Mouse (Mus musculus): Measurements from ENCODE around the gene Ssbp3. TPM values are rescaled to one million over a fixed set of nuclear protein-coding genes. Genes with fewer than 3 reads are reported as not detected.
A peak's percentile ranks its signal among the peaks of the same experiment; 100 is the strongest.

The Ssbp3 gene
- polyA plus RNA-seq, 1 experiment from 2014 or later: 43.3 TPM

- H3K4me3 ChIP-seq (ENCODE audit: control insufficient read depth in 1 of 2, insufficient read depth in 1 of 2, low read depth in 1 of 2, low read length in 2 of 2): no peak overlapping the region
- H3K27ac ChIP-seq (replicated peaks in 1 of 2; ENCODE audit: control insufficient read depth in 1 of 2, insufficient read depth in 1 of 2, low read depth in 2 of 2, low read length in 2 of 2): peak overlapping the region; percentile 57 to 75
- no peaks in the 10 kb centered on the region for H3K36me3 ChIP-seq (ENCODE audit: control insufficient read depth, insufficient read depth, low read length)
- H3K9ac ChIP-seq (ENCODE audit: low read length): 0 out of 2 replicates have a peak overlapping the region, but pooled peaks have one; percentile 4
- H3K9me3 ChIP-seq (ENCODE audit: control insufficient read depth, low read length): no peaks in the 10 kb centered on the region
- H3K27me3 ChIP-seq (ENCODE audit: control insufficient read depth, insufficient read depth, low read length): no peaks in the 10 kb centered on the region
- H3K4me1 ChIP-seq (ENCODE audit: control insufficient read depth in 2 of 2, insufficient read depth in 2 of 2, low read length in 2 of 2): peaks cover 40 to 46% of the 10 kb centered on the region in 2 experiments
- H3K4me2 ChIP-seq (ENCODE audit: low read length): peak overlapping the region; percentile 24; the same call in 1 of the 2 replicates
- ATAC-seq (ENCODE audit: insufficient number of reproducible peaks, insufficient read depth, low FRiP score, low read depth): peak; percentile 35; the same call in 1 of the 2 replicates
- 14% methylated on average over 12 of the region's 12 CpGs for WGBS
These were observed 41.6 kb upstream of the Ssbp3 start for GRCm38 (mm10) chr4:106868737-106869438.

GRCm38 (mm10) chr4:106869539-106869951 is 41.0 kb upstream of the Ssbp3 start:
- no peaks in the 10 kb centered on the region for H3K27me3 ChIP-seq (ENCODE audit: control insufficient read depth, insufficient read depth, low read length)
- no peaks in the 10 kb centered on the region for H3K36me3 ChIP-seq (ENCODE audit: control insufficient read depth, insufficient read depth, low read length)
- ATAC-seq (ENCODE audit: insufficient number of reproducible peaks, insufficient read depth, low FRiP score, low read depth): no peak
- H3K9ac ChIP-seq (ENCODE audit: low read length): no peak overlapping the region
- peak overlapping the region; percentile 57 to 75 for H3K27ac ChIP-seq (replicated peaks in 1 of 2; ENCODE audit: control insufficient read depth in 1 of 2, insufficient read depth in 1 of 2, low read depth in 2 of 2, low read length in 2 of 2)
- no peaks in the 10 kb centered on the region for H3K9me3 ChIP-seq (ENCODE audit: control insufficient read depth, low read length)
- peaks cover 40 to 46% of the 10 kb centered on the region in 2 experiments for H3K4me1 ChIP-seq (ENCODE audit: control insufficient read depth in 2 of 2, insufficient read depth in 2 of 2, low read length in 2 of 2)
- 35% methylated on average over 3 of the region's 3 CpGs for WGBS
- H3K4me2 ChIP-seq (ENCODE audit: low read length): peak overlapping the region; percentile 24; the same call in 1 of the 2 replicates
- no peak overlapping the region for H3K4me3 ChIP-seq (ENCODE audit: control insufficient read depth in 1 of 2, insufficient read depth in 1 of 2, low read depth in 1 of 2, low read length in 2 of 2)

- 39% methylated on average over 2 of the region's 2 CpGs for WGBS
- Histone ChIP-seq H3K4me2 (ENCODE audit: low read length) (no peak overlapping the region), H3K9ac (ENCODE audit: low read length) (no peak overlapping the region), H3K27me3 (ENCODE audit: control insufficient read depth, insufficient read depth, low read length) (no peaks in the 10 kb centered on the region), H3K9me3 (ENCODE audit: control insufficient read depth, low read length) (no peaks in the 10 kb centered on the region), H3K36me3 (ENCODE audit: control insufficient read depth, insufficient read depth, low read length) (no peaks in the 10 kb centered on the region), H3K27ac (replicated peaks in 1 of 2; ENCODE audit: control insufficient read depth in 1 of 2, insufficient read depth in 1 of 2, low read depth in 2 of 2, low read length in 2 of 2) (no peak overlapping the region), H3K4me1 (ENCODE audit: control insufficient read depth in 2 of 2, insufficient read depth in 2 of 2, low read length in 2 of 2) (peaks cover 33 to 40% of the 10 kb centered on the region in 2 experiments), H3K4me3 (ENCODE audit: control insufficient read depth in 1 of 2, insufficient read depth in 1 of 2, low read depth in 1 of 2, low read length in 2 of 2) (no peak overlapping the region)
- ATAC-seq (ENCODE audit: insufficient number of reproducible peaks, insufficient read depth, low FRiP score, low read depth): no peak
These were observed 39.9 kb upstream of the Ssbp3 start for GRCm38 (mm10) chr4:106870556-106870955.

- H3K36me3 ChIP-seq (ENCODE audit: control insufficient read depth, insufficient read depth, low read length): no peaks in the 10 kb centered on the region
- no peak overlapping the region for H3K4me2 ChIP-seq (ENCODE audit: low read length)
- peaks cover 4 to 9% of the 10 kb centered on the region in 2 experiments for H3K4me1 ChIP-seq (ENCODE audit: control insufficient read depth in 2 of 2, insufficient read depth in 2 of 2, low read length in 2 of 2)
- WGBS: 81% methylated on average over 7 of the region's 7 CpGs
- no peak overlapping the region for H3K27ac ChIP-seq (replicated peaks in 1 of 2; ENCODE audit: control insufficient read depth in 1 of 2, insufficient read depth in 1 of 2, low read depth in 2 of 2, low read length in 2 of 2)
- H3K9ac ChIP-seq (ENCODE audit: low read length): no peak overlapping the region
- H3K27me3 ChIP-seq (ENCODE audit: control insufficient read depth, insufficient read depth, low read length): no peaks in the 10 kb centered on the region
- ATAC-seq (ENCODE audit: insufficient number of reproducible peaks, insufficient read depth, low FRiP score, low read depth): no peak
- H3K9me3 ChIP-seq (ENCODE audit: control insufficient read depth, low read length): no peaks in the 10 kb centered on the region
- H3K4me3 ChIP-seq (ENCODE audit: control insufficient read depth in 1 of 2, insufficient read depth in 1 of 2, low read depth in 1 of 2, low read length in 2 of 2): no peak overlapping the region
These were observed 36.0 kb upstream of the Ssbp3 start for GRCm38 (mm10) chr4:106874501-106874900.

- H3K4me2 ChIP-seq (ENCODE audit: low read length): no peak overlapping the region
- H3K4me1 ChIP-seq (ENCODE audit: control insufficient read depth in 2 of 2, insufficient read depth in 2 of 2, low read length in 2 of 2): no peaks in the 10 kb centered on the region
- no peaks in the 10 kb centered on the region for H3K9me3 ChIP-seq (ENCODE audit: control insufficient read depth, low read length)
- H3K36me3 ChIP-seq (ENCODE audit: control insufficient read depth, insufficient read depth, low read length): no peaks in the 10 kb centered on the region
- no peak overlapping the region for H3K9ac ChIP-seq (ENCODE audit: low read length)
- ATAC-seq (ENCODE audit: insufficient number of reproducible peaks, insufficient read depth, low FRiP score, low read depth): no peak
- no peak overlapping the region for H3K4me3 ChIP-seq (ENCODE audit: control insufficient read depth in 1 of 2, insufficient read depth in 1 of 2, low read depth in 1 of 2, low read length in 2 of 2)
- H3K27ac ChIP-seq (replicated peaks in 1 of 2; ENCODE audit: control insufficient read depth in 1 of 2, insufficient read depth in 1 of 2, low read depth in 2 of 2, low read length in 2 of 2): no peak overlapping the region
- no peaks in the 10 kb centered on the region for H3K27me3 ChIP-seq (ENCODE audit: control insufficient read depth, insufficient read depth, low read length)
- WGBS: 67% methylated on average over 6 of the region's 6 CpGs
These were observed 29.4 kb upstream of the Ssbp3 start for GRCm38 (mm10) chr4:106881101-106881500.

GRCm38 (mm10) chr4:106883149-106883548 is 27.4 kb upstream of the Ssbp3 start:
- H3K36me3 ChIP-seq (ENCODE audit: control insufficient read depth, insufficient read depth, low read length): no peaks in the 10 kb centered on the region
- ATAC-seq (ENCODE audit: insufficient number of reproducible peaks, insufficient read depth, low FRiP score, low read depth): no peak
- H3K4me1 ChIP-seq (ENCODE audit: control insufficient read depth in 2 of 2, insufficient read depth in 2 of 2, low read length in 2 of 2): no peaks in the 10 kb centered on the region
- no peak overlapping the region for H3K27ac ChIP-seq (replicated peaks in 1 of 2; ENCODE audit: control insufficient read depth in 1 of 2, insufficient read depth in 1 of 2, low read depth in 2 of 2, low read length in 2 of 2)
- H3K4me2 ChIP-seq (ENCODE audit: low read length): no peak overlapping the region
- H3K4me3 ChIP-seq (ENCODE audit: control insufficient read depth in 1 of 2, insufficient read depth in 1 of 2, low read depth in 1 of 2, low read length in 2 of 2): no peak overlapping the region
- no peak overlapping the region for H3K9ac ChIP-seq (ENCODE audit: low read length)
- 68% methylated on average over 2 of the region's 2 CpGs for WGBS
- no peaks in the 10 kb centered on the region for H3K27me3 ChIP-seq (ENCODE audit: control insufficient read depth, insufficient read depth, low read length)
- no peaks in the 10 kb centered on the region for H3K9me3 ChIP-seq (ENCODE audit: control insufficient read depth, low read length)

- H3K4me3 ChIP-seq (ENCODE audit: control insufficient read depth in 1 of 2, insufficient read depth in 1 of 2, low read depth in 1 of 2, low read length in 2 of 2): no peak overlapping the region
- no peaks in the 10 kb centered on the region for H3K27me3 ChIP-seq (ENCODE audit: control insufficient read depth, insufficient read depth, low read length)
- H3K4me1 ChIP-seq (ENCODE audit: control insufficient read depth in 2 of 2, insufficient read depth in 2 of 2, low read length in 2 of 2): no peaks in the 10 kb centered on the region
- no peak overlapping the region for H3K4me2 ChIP-seq (ENCODE audit: low read length)
- H3K9ac ChIP-seq (ENCODE audit: low read length): no peak overlapping the region
- H3K27ac ChIP-seq (replicated peaks in 1 of 2; ENCODE audit: control insufficient read depth in 1 of 2, insufficient read depth in 1 of 2, low read depth in 2 of 2, low read length in 2 of 2): no peak overlapping the region
- ATAC-seq (ENCODE audit: insufficient number of reproducible peaks, insufficient read depth, low FRiP score, low read depth): no peak
- no peaks in the 10 kb centered on the region for H3K36me3 ChIP-seq (ENCODE audit: control insufficient read depth, insufficient read depth, low read length)
- 63% methylated on average over 10 of the region's 10 CpGs for WGBS
- H3K9me3 ChIP-seq (ENCODE audit: control insufficient read depth, low read length): no peaks in the 10 kb centered on the region
These were observed 24.0 kb upstream of the Ssbp3 start for GRCm38 (mm10) chr4:106886307-106887085.

Data from heart, embryonic 14.5 days (tissue).